Mouse (Mus musculus) neural tube, embryonic 11.5 days (tissue): ENCODE measurements around the gene Arhgap21. TPM values are rescaled to one million over a fixed set of nuclear protein-coding genes. Genes with fewer than 3 reads are reported as not detected.

Experiments
- ATAC-seq: fragments of 200-750 bp; cut with Nextera tagmentation; 2 replicates; pipeline ENCODE4 v1.8.0; 2017; ENCODE audit warnings: moderate number of reproducible peaks, mild to moderate bottlenecking, moderate TSS enrichment, moderate library complexity; ENCODE audit not compliant: insufficient read depth, low FRiP score, low TSS enrichment
- DNase-seq: peaks from one replicate; pipeline ENCODE4 v3.0.0-alpha.2; 2015; ENCODE audit warnings: low spot score
- H3K27ac ChIP-seq: fragments of 300-500 bp; sonication (generic); 2 replicates; pipeline ENCODE4 v1.5.1; 2014; ENCODE audit warnings: low read depth, mild to moderate bottlenecking, low read length
- H3K27me3 ChIP-seq: fragments of 300-500 bp; sonication (generic); 2 replicates; pipeline ENCODE4 v1.6.1; 2014; ENCODE audit warnings: mild to moderate bottlenecking, low read length, mixed read lengths; ENCODE audit not compliant: control insufficient read depth, insufficient read depth
- H3K36me3 ChIP-seq: fragments of 300-500 bp; sonication (generic); 2 replicates; pipeline ENCODE4 v1.6.1; 2014; ENCODE audit warnings: mild to moderate bottlenecking, low read length, moderate library complexity, mixed read lengths; ENCODE audit not compliant: control insufficient read depth, insufficient read depth
- H3K4me1 ChIP-seq: fragments of 300-500 bp; sonication (generic); 2 replicates; pipeline ENCODE4 v1.6.1; 2014; ENCODE audit warnings: low read length, mixed read lengths; ENCODE audit not compliant: control insufficient read depth, insufficient read depth
- H3K4me2 ChIP-seq: fragments of 300-500 bp; sonication (generic); 2 replicates; pipeline ENCODE4 v1.6.1; 2014; ENCODE audit warnings: low read depth, mild to moderate bottlenecking, moderate library complexity
- H3K4me3 ChIP-seq: fragments of 300-500 bp; sonication (generic); 2 replicates; pipeline ENCODE4 v1.5.1; 2014; ENCODE audit warnings: low read depth, low read length
- H3K9ac ChIP-seq: fragments of 300-500 bp; sonication (generic); 2 replicates; pipeline ENCODE4 v1.6.1; 2014; ENCODE audit warnings: mild to moderate bottlenecking, low read length
- H3K9me3 ChIP-seq: fragments of 300-500 bp; sonication (generic); 2 replicates; pipeline ENCODE4 v1.6.1; 2016; ENCODE audit warnings: low read length; ENCODE audit not compliant: control insufficient read depth
- WGBS: fragments of 180-500 bp; shearing (Covaris S2); extraction: QIAGEN DNeasy Blood & Tissue Kit; methylation state at CpG from one replicate; pipeline ENCODE4 v1.1.7; 2014; 5-methylcytosine and 5-hydroxymethylcytosine counted together
- polyA plus RNA-seq: library from polyadenylated mRNA; unstranded; fragments of >200 nt; fragmentation: Nextera tagmentation; extraction: Ambion mirVana; gene quantifications from 2 replicates; pipeline ENCODE4 v1.2.1, GENCODE M21; 2014

Arhgap21 gene
- polyA plus RNA-seq, 1 experiment from 2014 or later = 50.0 TPM

- Histone ChIP-seq H3K9me3 (no peaks in the 10 kb centered on the region), H3K27ac (no peak overlapping the region), H3K4me3 (no peak overlapping the region), H3K27me3 (no peaks in the 10 kb centered on the region), H3K9ac (no peak overlapping the region), H3K4me2 (no peak overlapping the region), H3K4me1 (peaks cover 3% of the 10 kb centered on the region; the same call in 1 of the 2 replicates), H3K36me3 (no peaks in the 10 kb centered on the region)
- DNase-seq (no peak), ATAC-seq (no peak)
- 77% methylated on average over 1 of the region's 1 CpGs for WGBS
These were observed 47.7 kb downstream of the Arhgap21 start for GRCm38 (mm10) chr2:20921021-20921420.

GRCm38 (mm10) chr2:20914531-20915320 is 54.0 kb downstream of the Arhgap21 start:
- Histone ChIP-seq H3K4me2 (no peak overlapping the region), H3K9me3 (no peaks in the 10 kb centered on the region), H3K9ac (no peak overlapping the region), H3K4me1 (no peaks in the 10 kb centered on the region), H3K27ac (no peak overlapping the region), H3K4me3 (no peak overlapping the region), H3K27me3 (no peaks in the 10 kb centered on the region), H3K36me3 (no peaks in the 10 kb centered on the region)
- WGBS = 94% methylated on average over 10 of the region's 10 CpGs
- ATAC-seq (no peak), DNase-seq (no peak)

- H3K4me3 ChIP-seq = no peak overlapping the region
- H3K9me3 ChIP-seq = no peaks in the 10 kb centered on the region
- WGBS = 97% methylated on average over 1 of the region's 1 CpGs
- H3K4me2 ChIP-seq = no peak overlapping the region
- no peak overlapping the region for H3K27ac ChIP-seq
- no peak overlapping the region for H3K9ac ChIP-seq
- no peak for DNase-seq
- H3K27me3 ChIP-seq = no peaks in the 10 kb centered on the region
- H3K4me1 ChIP-seq = no peaks in the 10 kb centered on the region
- no peak for ATAC-seq
- no peaks in the 10 kb centered on the region for H3K36me3 ChIP-seq
These were observed 55.7 kb downstream of the Arhgap21 start for GRCm38 (mm10) chr2:20913019-20913415.

- no peak for DNase-seq
- Histone ChIP-seq H3K9ac (no peak overlapping the region), H3K27ac (no peak overlapping the region), H3K4me1 (no peaks in the 10 kb centered on the region), H3K9me3 (no peaks in the 10 kb centered on the region), H3K27me3 (no peaks in the 10 kb centered on the region), H3K36me3 (no peaks in the 10 kb centered on the region), H3K4me3 (no peak overlapping the region), H3K4me2 (no peak overlapping the region)
- 92% methylated on average over 11 of the region's 11 CpGs for WGBS
- ATAC-seq = no peak
These were observed 56.2 kb downstream of the Arhgap21 start for GRCm38 (mm10) chr2:20912348-20913018.

- Histone ChIP-seq H3K9me3 (no peaks in the 10 kb centered on the region), H3K36me3 (no peaks in the 10 kb centered on the region), H3K27ac (no peak overlapping the region), H3K9ac (no peak overlapping the region), H3K4me1 (no peaks in the 10 kb centered on the region), H3K4me3 (no peak overlapping the region), H3K27me3 (no peaks in the 10 kb centered on the region), H3K4me2 (no peak overlapping the region)
- 96% methylated on average over 3 of the region's 3 CpGs for WGBS
- DNase-seq (no peak), ATAC-seq (no peak)
These were observed 58.2 kb downstream of the Arhgap21 start for GRCm38 (mm10) chr2:20910446-20910845.

GRCm38 (mm10) chr2:20909404-20909803 is 59.3 kb downstream of the Arhgap21 start:
- H3K4me1 ChIP-seq = no peaks in the 10 kb centered on the region
- 80% methylated on average over 7 of the region's 7 CpGs for WGBS
- ATAC-seq (no peak), DNase-seq (no peak)
- no peaks in the 10 kb centered on the region for H3K9me3 ChIP-seq
- H3K4me3 ChIP-seq = no peak overlapping the region
- H3K9ac ChIP-seq = no peak overlapping the region
- no peaks in the 10 kb centered on the region for H3K27me3 ChIP-seq
- no peak overlapping the region for H3K4me2 ChIP-seq
- H3K27ac ChIP-seq = no peak overlapping the region
- H3K36me3 ChIP-seq = no peaks in the 10 kb centered on the region

GRCm38 (mm10) chr2:20907291-20907690 is 61.4 kb downstream of the Arhgap21 start:
- 90% methylated on average over 3 of the region's 3 CpGs for WGBS
- Histone ChIP-seq H3K4me1 (no peaks in the 10 kb centered on the region), H3K4me2 (no peak overlapping the region), H3K4me3 (no peak overlapping the region), H3K9ac (no peak overlapping the region), H3K27me3 (no peaks in the 10 kb centered on the region), H3K36me3 (no peaks in the 10 kb centered on the region), H3K9me3 (no peaks in the 10 kb centered on the region), H3K27ac (no peak overlapping the region)
- DNase-seq (no peak), ATAC-seq (no peak)

GRCm38 (mm10) chr2:20905411-20905810 is 63.3 kb downstream of the Arhgap21 start:
- DNase-seq (no peak), ATAC-seq (no peak)
- WGBS = 93% methylated on average over 8 of the region's 8 CpGs
- Histone ChIP-seq H3K27me3 (no peaks in the 10 kb centered on the region), H3K9ac (no peak overlapping the region), H3K4me2 (no peak overlapping the region), H3K9me3 (no peaks in the 10 kb centered on the region), H3K36me3 (no peaks in the 10 kb centered on the region; the same call in 1 of the 2 replicates), H3K4me3 (no peak overlapping the region), H3K27ac (no peak overlapping the region), H3K4me1 (no peaks in the 10 kb centered on the region)
